Mouse (Mus musculus) ovary, adult 10 weeks (tissue): ENCODE data around the gene Rfng. TPM values are rescaled to one million over a fixed set of nuclear protein-coding genes. Genes with fewer than 3 reads are reported as not detected.

Source experiments
- polyA plus RNA-seq: library from polyadenylated mRNA; stranded (reverse); fragments of 350-450 nt; fragmentation: Illumina TruSeq; extraction: RNeasy Lipid Tissue Mini Kit (QIAGEN cat#74804); gene quantifications from one replicate; pipeline ENCODE4 v1.2.3, GENCODE M21; 2014

Rfng gene
- polyA plus RNA-seq: not detected

GRCm38 (mm10) chr11:120784064-120784791 lies at the start of gene Rfng, which contains the start of gene Gps1:
TSS of gene Rfng (minus strand) at chr11:120784207.
TSS of gene Gps1 (plus strand) at chr11:120784272.

GRCm38 (mm10) chr11:120823956-120824786 lies 40.2 kb upstream of the Rfng start, which contains the start of gene Fasn:
TSS of gene Fasn (minus strand) at chr11:120824547.

GRCm38 (mm10) chr11:120795756-120796613 lies 12.0 kb upstream of the Rfng start, which contains the start of gene Dus1l:
TSS of gene Dus1l (minus strand) at chr11:120796403.

GRCm38 (mm10) chr11:120762672-120763041 lies 21.4 kb downstream of the Rfng start, which contains the start of gene Hmga1b:
TSS of gene Hmga1b (plus strand) at chr11:120762794.

GRCm38 (mm10) chr11:120731858-120732680 lies 51.9 kb downstream of the Rfng start, which contains the start of gene Cbr2:
TSS of gene Cbr2 (minus strand) at chr11:120732114.

Other genes with a start within 250 kb of the Rfng start
- 1.5 TPM for gene Mcrip1, start 234.5 kb downstream of the Rfng start, polyA plus RNA-seq
- not detected for gene Ppp1r27, start 233.1 kb downstream of the Rfng start, polyA plus RNA-seq
- gene P4hb, start 211.0 kb downstream of the Rfng start, polyA plus RNA-seq: 235 TPM
- gene Arhgdia, start 202.6 kb downstream of the Rfng start, polyA plus RNA-seq: 29.1 TPM
- gene Alyref, start 185.8 kb downstream of the Rfng start, polyA plus RNA-seq: 37.9 TPM
- gene Anapc11, start 185.8 kb downstream of the Rfng start, polyA plus RNA-seq: 5.8 TPM
- not detected for gene Npb, start 175.7 kb downstream of the Rfng start, polyA plus RNA-seq
- gene Pcyt2, start 166.3 kb downstream of the Rfng start, polyA plus RNA-seq: 3.4 TPM
- gene Sirt7, start 159.0 kb downstream of the Rfng start, polyA plus RNA-seq: 3.2 TPM
- gene Mafg, start 150.6 kb downstream of the Rfng start, polyA plus RNA-seq: 10.4 TPM
- gene Pycr1, start 140.4 kb downstream of the Rfng start, polyA plus RNA-seq: 1.6 TPM
- gene Myadml2, start 136.0 kb downstream of the Rfng start, polyA plus RNA-seq: not detected
- not detected for gene Notum, start 123.0 kb downstream of the Rfng start, polyA plus RNA-seq
- gene Aspscr1, start 111.2 kb downstream of the Rfng start, polyA plus RNA-seq: 0.77 TPM
- not detected for gene Cenpx, start 70.5 kb downstream of the Rfng start, polyA plus RNA-seq
- 0.40 TPM for gene Lrrc45, start 70.3 kb downstream of the Rfng start, polyA plus RNA-seq
- gene Rac3, start 62.7 kb downstream of the Rfng start, polyA plus RNA-seq: not detected
- gene Dcxr, start 56.9 kb downstream of the Rfng start, polyA plus RNA-seq: not detected
- not detected for gene Cbr2, start 52.1 kb downstream of the Rfng start, polyA plus RNA-seq
- gene Hmga1b, start 21.4 kb downstream of the Rfng start, polyA plus RNA-seq: not detected
- 10.9 TPM for gene Gps1, start 65 bp upstream of the Rfng start, polyA plus RNA-seq
- 3.3 TPM for gene Dus1l, start 12.2 kb upstream of the Rfng start, polyA plus RNA-seq
- gene Fasn, start 40.3 kb upstream of the Rfng start, polyA plus RNA-seq: 2.1 TPM
- 1.1 TPM for gene Ccdc57, start 148.7 kb upstream of the Rfng start, polyA plus RNA-seq
- gene Slc16a3, start 164.3 kb upstream of the Rfng start, polyA plus RNA-seq: 0.17 TPM
- 69.4 TPM for gene Csnk1d, start 207.1 kb upstream of the Rfng start, polyA plus RNA-seq